Mouse (Mus musculus) embryo, embryonic 10.5 days (tissue): ENCODE measurements around the gene Ptpdc1.

Source experiments
- DNase-seq: peaks from one replicate; pipeline ENCODE4 v3.0.0-alpha.2; 2015; ENCODE audit warnings: low spot score

Ptpdc1 gene

DNA sequence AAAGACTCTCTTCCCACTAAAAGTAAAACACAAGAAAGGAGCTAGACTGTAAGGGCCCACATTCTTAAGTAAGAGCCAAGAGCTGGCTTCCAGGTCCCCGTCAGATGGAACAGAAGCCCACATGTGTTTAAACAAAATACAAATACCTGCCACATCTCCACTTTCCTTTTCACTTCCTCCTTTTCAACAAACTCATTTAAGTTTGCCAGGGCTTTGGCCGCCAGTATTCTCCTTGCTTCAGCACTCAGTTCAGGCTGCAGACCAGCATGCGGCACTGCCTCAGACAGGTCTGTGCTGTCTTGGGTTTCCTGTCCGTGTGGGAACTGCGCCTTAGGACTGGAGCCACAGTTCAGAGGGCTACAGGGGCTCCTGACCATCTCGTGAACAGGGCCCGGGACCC is 39.7 kb downstream of the Ptpdc1 start:
- no peak for DNase-seq

DNA sequence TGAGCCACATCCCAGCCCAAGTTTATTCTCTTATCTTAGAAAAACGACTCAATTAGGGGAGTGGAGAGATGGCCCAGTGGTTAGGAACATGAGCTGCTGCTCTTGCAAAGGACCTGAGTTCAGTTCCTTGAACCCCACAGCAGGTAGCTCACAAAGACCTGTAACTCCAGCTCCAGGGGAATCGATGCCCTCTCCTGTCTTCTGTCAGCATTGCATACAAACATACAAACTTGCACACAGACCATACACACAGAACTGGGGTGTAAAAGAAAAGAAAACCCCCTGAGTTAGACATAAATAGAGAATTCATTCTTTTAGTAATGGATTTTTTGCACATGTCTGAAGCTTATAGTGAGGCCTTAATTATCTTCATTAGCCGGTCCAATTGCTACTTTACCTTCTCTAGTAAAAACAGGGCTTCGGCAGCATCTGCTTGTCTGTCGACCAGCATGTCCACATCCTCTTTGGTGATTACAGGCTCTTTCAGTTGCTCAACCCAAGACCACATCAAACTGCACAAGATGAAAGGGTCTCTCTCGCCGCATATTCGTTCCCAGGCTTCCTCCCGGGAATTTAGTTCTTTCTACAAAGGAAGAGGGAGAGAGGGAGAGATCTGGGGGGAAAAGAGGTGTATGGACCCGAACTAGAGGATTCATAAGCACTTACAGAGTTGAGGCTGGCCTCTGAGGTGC is 42.6 kb downstream of the Ptpdc1 start:
- no peak for DNase-seq

DNA sequence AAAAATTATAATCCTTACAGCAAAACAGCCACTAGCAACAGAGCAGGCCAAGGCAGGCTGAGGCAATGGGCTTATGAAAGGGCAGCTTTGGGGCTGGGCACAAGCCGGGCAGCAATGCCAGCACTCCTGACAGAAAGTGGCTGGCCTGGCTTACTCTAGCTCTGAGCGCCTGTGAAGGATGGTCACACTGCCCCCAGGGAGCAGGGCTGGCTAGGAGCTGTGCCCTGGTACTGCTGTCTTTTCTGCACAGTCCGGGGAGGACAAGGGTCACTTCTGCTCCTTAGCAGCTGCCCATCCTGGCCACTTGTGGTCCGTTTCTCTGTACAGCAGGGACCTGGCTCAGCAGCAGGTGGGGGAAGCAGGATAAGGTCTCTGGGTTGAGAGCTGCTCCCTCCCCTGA is 46.8 kb downstream of the Ptpdc1 start:
- DNase-seq, result no peak

DNA sequence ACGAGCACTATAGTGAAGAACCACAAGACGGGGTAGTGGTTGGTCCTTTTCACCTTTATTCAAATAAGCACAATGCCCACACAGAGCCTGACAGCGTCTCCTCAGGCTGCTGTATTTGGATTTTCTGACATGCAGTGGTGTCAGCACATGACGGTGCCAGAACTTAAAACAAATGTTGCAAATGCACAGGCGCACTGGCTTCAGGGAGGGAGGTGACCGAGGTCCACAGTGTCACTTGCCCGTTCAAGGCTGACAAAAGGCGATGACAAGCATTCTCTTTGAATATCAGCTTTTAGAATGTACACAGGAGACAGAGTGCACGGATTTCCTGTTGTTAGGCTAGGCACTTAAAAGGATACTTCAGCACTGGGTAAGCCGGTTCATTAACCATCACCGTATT is 47.6 kb downstream of the Ptpdc1 start:
- DNase-seq, result no peak

DNA sequence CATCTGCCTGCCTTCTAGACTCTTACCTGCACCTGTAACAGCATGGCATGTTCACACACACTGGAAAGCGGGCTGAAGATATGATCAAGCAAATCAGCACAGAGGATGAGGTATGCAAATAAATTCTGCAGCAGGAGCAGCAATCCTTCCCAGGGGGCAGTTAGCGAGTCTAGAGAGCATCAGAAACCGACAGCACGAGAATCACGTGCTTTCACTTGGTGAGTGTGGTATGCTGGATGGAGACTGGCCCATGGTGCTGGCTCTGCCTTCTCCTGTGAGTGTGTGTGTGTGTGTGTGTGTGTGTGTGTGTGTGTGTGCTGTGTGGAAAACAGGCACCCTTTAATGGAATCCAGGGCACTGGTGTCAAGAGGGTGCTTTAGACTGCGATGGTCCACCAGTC is 48.5 kb downstream of the Ptpdc1 start:
- no peak for DNase-seq

DNA sequence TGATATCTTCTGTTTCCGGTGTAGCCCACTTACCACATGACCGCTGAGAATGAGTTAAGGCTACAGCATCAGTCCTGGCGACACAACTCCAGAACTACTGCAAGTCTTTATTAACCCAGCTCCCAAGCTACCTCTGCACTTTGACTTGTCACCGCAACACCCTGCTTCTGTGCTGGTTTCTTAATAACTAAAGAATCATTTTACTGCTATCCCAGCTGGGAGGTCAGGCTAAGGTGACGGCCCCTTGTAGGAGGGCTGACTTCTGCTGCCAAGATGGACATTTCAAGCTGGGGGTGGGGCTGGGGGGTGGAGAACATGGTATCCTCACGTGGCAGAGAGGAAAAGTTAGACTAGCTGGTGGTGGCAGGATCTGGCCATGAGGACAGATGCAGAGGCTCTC is 50.7 kb downstream of the Ptpdc1 start:
- no peak for DNase-seq

DNA sequence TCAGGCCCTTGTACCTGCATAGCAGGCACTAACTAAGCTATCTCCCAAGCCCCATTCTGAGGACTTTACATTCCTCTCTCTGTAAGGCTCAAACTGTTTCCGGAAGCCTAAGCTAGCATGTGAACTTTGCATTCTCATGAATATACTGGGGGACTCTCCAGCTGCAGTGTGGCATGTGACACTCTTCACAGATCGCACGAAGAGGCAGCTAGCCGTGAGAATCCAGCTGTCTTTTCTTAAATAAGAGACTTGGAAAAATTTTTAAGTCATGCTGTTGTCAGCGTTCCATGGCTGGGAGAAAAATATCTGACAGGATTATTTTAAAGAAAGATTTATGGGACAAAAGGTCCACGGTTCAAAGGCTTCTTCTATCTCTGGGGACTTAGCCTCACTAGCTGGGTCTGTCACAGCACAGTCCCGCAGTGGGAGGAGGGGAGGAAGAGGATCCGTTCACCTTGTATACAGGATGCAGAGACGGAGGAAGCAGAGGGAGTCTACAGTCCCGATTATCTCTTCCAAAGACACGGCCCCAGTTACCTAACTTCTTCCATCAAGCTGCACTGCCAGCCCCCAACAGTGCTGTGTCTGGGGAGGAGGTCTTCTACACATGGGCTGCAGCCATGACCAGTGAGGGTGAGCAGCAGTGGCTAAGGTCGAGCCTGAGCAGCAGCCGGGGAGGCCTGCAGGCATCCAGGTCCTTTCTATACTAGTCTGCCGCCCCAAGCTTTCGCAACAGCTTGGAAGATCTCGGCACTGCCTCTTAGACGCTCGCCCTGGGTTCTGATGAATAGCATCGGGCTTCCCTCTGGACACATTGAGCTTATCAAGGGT is 51.7 kb downstream of the Ptpdc1 start:
- DNase-seq, result no peak

DNA sequence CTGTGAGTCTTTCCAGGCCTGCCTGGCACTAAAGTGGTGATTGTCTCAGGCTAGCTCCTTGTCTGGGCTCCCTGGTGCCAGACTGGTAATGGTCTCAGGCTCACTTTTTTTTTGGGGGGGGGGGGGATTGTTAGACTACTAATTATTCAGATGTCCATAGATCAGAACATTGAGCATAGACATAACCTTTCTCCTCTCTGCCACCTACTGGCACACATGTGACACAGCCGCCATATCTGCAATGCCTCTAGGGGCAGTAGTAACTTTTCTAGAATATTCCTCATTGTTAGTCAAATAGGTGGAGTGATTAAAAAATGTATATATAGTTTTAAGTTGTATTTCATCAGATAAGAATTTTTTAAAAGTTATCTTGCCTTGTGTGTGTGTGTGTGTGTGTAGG is 53.3 kb downstream of the Ptpdc1 start:
- DNase-seq, result peak; percentile 44

DNA sequence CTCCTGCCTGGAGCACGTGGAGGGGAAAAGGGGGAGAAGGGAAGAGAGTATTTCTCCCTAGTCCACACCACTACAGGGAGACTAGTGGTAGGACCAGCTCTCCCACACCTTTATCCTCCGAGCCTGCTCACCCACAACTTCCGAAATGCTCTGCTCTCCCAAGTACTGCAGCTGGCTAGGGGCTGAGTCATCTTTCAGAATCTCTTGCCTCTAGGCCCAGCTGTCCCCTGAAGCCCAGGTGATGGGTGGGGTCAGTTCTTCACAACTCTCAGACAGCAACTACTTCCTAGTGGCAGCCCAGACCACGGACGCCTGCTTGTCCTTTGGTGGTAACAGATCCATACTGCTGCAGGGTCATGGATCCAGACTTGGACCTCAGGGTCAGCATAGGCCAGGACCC is 54.2 kb downstream of the Ptpdc1 start:
- no peak for DNase-seq

DNA sequence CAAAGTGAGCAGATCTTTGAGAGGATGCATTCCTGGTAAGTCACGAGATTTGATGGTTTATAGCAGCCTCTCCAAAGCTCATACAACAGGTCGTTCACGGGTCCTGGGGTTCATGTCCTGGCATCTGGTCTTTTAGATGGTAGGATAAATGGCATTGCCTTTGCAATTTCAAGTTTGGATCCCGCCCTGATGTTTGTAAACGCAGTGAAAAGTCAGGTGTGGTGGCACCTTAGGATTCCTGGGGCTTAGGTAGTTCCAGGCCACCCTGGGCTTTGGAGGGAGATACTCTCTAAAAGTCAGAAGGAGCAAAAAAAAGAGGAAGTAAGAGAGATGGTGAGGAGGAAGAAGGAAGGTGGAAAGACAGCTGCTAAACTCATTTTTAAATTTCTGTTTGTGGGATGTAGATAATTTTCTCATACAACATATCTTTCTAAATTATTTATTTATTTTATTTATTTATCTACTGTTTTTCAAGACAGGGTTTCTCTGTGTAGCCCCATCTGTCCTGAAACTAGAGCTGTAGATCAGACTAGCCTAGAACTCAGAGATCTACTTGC is 55.8 kb downstream of the Ptpdc1 start:
- no peak for DNase-seq

DNA sequence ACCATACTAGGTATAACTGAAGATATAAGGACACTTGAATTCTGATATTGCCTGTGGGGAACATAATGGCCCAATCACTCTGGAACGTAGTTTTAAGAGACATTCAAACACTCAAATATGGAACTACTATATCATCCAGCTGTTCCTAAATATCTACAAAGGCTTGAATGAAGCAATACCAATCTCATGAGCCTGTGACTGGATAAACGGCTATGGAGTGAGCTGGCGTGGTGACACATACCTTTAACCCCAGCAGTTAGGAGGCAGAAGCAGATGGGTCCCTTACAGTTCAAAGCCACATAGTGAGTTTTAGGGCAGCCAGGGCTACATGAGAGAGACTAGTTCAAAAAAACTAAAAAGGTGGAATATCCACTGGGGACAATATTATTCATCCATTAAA is 57.8 kb downstream of the Ptpdc1 start:
- DNase-seq, result no peak

DNA sequence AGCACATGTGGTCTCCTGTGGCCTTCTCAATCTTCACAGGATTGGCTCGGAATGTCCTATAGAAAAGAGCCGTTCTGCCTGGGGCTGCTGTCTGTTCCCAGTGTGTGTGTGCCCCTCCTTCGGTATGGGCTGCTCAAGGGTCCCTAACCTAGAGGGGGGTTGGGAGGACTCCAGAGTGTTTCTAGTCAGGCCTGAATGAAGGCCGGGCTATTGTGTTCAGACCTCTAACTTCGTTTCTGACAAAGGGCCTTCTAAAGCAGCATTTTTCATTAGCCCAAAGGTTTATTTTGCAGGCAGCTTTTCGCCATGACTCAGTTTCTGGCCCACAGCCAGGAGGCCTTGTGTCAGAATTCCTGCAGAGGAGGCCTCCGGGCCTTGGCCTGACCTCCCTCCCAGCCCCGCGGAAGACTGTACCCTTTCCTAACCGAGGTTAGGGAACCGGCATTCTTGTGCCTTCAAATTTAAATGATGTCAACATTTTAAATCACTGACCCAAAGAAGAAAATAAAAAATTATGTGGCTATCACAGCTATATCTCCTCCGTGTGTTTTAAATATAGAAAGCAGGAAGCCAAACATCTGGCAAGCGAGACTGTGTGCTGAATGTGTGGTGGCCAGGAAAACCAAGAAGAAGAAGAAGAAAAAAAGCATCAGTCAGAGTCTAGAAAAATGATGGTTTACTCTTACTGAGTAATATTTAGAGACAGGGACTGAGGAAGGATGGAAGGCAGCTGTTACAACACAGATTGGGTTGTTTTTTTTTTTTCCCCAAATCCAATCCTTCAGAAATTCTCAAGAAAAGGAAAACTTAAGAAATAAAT is 59.1 kb downstream of the Ptpdc1 start:
- peak; percentile 67 for DNase-seq

DNA sequence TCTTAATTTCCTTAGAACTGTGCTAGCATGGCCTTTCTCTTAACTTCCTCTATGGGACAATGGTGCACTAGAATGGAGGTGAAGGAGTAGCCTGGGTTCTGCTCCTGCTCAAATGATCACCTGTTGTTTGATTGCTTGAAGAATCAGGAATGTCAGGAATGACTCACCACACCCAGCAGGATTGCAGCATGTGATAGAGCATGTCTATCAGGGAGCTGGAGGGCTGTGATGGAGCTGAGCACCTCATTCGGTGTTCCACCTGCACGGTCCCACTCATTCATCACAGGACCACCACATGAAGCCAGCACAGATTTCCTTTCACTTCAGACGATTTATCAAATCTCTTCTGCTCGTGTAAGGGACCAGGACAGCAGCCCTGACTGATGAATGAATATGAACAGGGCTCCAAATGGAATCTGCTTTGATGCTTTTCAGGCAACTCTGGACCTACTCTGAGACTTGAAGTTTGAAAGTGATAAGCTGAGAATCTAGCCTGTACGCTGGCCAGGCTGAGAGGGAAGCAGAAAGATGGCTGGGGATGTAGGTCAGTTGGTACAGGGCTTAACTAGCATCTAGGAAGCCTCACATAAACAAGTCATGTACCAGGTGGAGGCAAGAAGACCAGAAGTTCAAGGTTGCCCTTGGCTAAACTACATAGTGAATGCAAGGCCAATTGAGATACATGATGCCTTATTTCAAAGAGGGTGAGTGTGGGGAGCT is 60.4 kb downstream of the Ptpdc1 start:
- no peak for DNase-seq

DNA sequence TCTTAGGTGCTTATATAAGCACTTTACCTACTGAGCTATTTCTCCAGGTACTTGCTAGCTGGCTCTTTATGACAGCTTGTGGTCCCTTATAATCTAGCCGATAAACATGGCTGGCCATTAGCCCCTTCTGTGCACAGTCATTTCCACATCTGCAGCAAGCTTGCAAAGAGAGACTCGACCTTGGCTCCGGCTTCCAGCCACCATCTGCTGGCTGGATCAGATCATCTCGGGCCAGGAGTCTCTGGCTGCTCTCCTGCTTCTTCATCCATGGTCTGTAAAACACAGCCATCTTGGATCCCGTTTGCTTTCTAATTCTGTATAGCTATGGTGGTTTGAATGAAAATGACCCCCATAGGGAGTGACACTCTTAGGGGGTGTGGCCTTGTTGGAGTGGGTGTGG is 63.1 kb downstream of the Ptpdc1 start:
- DNase-seq, result no peak

DNA sequence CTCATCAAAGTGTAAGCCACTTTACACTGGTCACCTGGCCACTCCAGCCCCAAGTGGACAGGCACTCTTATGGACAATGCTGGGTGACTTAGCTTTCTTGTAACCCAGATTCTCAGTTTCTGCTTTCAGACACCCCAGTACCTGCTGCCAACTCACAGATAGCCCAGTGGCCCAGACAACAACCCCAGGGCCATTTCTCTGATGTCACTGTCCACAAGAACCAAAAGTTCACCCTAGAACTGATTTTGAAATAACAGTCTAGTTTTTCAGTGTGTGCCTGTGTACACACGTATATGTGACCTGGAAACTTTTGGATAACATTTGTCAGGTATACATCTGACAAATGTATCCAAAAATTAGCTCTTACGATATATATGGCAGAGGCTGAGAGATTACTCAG is 64.0 kb downstream of the Ptpdc1 start:
- no peak for DNase-seq

DNA sequence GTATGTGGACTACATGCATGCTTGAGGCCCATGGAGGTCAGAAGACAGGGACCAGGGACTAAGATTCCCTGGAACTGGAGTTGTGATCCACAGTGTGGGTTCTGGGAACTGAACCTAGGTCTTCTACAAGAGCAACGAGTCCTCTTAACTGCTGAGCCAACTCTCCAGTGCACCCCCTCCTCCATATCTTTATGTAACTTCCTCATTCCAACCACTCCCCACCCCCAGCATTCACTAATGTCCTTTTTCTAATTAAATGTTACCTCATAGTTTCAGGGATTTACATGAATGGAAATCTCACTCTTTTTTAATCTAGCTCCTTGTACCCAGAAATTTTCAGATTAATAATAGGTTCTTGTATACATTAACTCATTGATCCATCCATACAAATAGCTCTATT is 69.5 kb downstream of the Ptpdc1 start:
- no peak for DNase-seq

DNA sequence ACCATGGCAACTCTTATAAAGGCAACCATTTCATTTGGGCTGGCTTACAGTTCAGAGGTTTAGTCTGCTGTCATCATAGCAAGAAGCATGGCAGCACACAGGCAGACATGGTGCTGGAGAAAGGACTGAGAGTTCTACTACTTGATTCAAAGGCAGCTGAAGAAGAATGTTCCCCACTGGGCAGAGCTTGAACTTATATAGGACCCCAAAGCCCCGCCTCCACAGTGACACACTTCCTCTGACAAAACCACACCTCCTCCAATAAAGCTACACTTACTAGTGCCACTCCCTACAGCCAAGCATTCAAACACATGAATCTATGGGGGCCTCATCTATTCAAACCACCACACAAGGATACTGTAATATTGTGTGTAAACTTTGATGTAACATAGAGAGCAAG is 70.9 kb downstream of the Ptpdc1 start:
- DNase-seq, result no peak

DNA sequence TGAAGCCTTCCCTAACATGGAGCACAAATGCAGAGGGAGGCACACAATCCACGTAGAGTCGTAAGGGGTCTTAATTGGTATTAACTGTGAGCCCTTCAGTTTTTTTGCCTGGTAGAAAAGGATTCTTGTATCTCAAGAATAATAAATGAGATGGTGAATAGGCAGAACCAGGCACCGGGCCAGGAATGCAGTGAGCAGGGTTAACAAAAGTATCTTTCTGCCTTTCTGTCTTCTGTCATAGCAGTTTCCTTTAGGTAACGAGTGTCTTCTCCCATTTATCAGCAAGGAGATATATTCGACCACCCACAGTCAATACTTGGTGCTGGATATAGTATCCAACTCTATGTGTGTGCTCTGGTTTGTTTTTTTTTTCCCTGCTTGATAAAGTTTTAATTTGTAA is 72.0 kb downstream of the Ptpdc1 start:
- no peak for DNase-seq

DNA sequence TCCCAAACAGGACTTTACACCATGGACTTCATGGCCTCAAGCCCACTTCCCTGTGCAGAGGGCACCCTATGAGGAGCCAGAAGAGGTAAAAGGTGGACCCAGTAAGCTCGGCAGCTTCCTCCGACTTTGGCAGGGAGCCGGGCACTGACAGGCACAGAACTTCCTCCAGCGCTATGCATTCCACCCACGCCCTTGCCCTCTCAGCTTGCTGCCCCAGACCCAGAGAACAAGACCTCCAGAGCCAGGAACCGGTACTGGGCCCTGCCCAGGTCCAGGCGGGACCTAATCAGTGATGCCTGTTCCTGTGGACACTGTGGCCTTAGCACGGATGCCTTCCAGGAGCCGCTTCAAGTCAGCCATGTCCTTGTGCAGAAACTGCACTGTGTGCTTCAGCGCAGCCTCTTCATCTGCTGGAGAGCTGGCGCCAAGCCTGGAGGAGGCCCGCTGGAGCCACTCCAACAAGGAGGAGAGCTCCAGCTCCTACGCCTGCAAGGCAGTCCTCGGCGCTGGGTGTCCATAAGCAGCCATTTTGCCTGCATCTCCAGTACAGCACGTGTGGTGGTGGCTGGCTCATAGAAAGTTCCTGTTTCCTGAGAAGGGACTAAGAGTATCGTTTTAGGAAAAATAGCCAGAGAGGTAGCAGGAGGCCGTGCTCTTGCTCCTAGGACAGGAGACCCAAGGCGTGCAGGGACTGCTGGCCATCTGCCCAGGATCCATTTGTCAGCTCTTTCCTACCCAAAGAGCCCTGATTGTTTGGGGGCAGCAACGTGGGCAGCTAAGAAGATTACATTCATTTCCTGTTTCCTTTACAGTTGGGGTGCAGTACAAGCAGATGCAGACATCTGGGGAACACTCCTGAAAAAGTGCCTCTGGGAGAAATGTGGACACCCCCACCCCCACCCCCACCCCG is 73.0 kb downstream of the Ptpdc1 start:
- DNase-seq, result no peak

DNA sequence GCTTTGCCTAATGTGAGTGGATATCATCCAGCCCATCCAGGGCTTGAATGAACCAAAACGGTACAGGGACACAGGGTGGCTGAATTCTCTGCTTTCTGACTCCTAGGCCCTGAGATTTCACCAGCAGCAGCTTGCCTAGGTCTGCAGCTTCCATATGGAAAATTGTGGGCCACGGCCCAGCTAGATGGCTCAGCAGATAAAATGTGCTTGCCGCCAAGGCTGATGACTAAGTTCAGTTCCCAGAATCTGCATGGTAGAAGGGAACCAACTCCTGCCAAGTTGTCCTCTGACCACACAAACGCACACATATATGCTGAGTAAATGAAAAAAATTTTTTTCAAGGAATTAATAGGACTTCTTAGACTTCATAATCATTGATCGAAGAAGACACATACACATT is 77.2 kb downstream of the Ptpdc1 start:
- DNase-seq, result no peak

DNA sequence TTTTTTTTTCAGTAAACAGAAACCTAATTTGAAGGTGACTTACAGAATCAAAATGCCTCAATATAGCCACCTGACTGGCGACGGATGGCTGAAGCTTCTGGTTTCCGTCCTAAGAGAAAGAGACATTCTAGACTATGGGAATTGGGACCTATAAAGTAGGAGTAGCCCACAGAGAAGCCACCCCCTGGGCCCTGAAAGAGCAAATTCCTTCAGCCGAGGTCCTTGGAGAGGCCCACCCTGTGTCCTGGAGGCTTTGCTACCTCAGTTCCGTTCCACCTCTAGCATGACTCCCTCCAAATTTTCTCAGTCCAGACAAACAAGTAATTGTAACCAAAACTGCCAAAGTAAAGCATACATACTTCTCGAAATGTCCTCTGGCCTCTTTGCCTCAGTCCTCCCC is 77.8 kb downstream of the Ptpdc1 start:
- no peak for DNase-seq
